Mouse (Mus musculus) embryonic fibroblast, embryonic 13.5 days (primary cell): ENCODE data around the gene Zfp697. TPM values are rescaled to one million over a fixed set of nuclear protein-coding genes. Genes with fewer than 3 reads are reported as not detected.
"Not testable (repeated sequence)": the region's sequence is repeated elsewhere in the genome, so short reads cannot be mapped to it uniquely, and the experiment has no call there.

Experiments
- H3K27ac ChIP-seq: 2 replicates; pipeline ENCODE4 v1.5.1; 2012; ENCODE audit warnings: low read length, control low read depth, inconsistent platforms; ENCODE audit not compliant: insufficient read depth
- H3K4me1 ChIP-seq: 2 replicates; pipeline ENCODE4 v1.6.1; 2011; ENCODE audit warnings: low read length; ENCODE audit not compliant: control insufficient read depth, insufficient read depth
- H3K4me3 ChIP-seq: 2 replicates; pipeline ENCODE4 v1.5.1; 2011; ENCODE audit warnings: mild to moderate bottlenecking, control low read depth, low read length; ENCODE audit not compliant: insufficient read depth
- CTCF ChIP-seq: IDR thresholded peaks from 2 replicates; pipeline ENCODE4 v1.5.1; 2011; ENCODE audit warnings: mild to moderate bottlenecking, control low read depth, low read length, moderate library complexity, borderline replicate concordance; ENCODE audit not compliant: insufficient read depth
- POLR2A ChIP-seq: IDR thresholded peaks from 2 replicates; pipeline ENCODE4 v1.6.1; 2011; ENCODE audit warnings: low read depth, mild to moderate bottlenecking, control low read depth, low read length, moderate library complexity
- polyA plus RNA-seq: library from polyadenylated mRNA; stranded (reverse); fragments of >200 nt; gene quantifications from 2 replicates; pipeline ENCODE4 v1.2.4, GENCODE M21; 2011; ENCODE audit warnings: low read depth; ENCODE audit not compliant: missing spikeins, insufficient read length

Gene Zfp697
- polyA plus RNA-seq, 1 experiment, result 7.6 TPM

DNA sequence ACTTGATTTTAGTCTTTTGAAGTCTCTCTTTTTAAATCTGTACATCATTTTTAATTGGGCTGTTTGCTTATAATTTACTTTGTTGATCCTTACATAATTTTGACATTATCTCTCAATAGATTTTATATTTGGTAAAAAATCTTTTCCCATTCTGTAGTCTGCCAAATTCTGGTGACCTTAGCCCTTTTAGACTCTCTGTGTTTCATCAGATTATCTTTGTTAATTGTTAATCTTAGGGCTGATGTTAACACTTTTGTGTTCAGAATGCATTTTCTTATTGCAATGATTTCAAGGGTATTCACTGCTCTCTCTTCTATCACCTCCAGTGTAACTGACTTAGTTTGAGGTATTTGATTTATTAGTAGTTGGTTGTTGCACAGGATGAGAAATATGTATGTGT, 338.5 kb downstream of the Zfp697 start:
- no peak for TF ChIP-seq CTCF
- TF ChIP-seq POLR2A, result no peak
- Histone ChIP-seq H3K4me3 (no peak overlapping the region), H3K27ac (no peak overlapping the region), H3K4me1 (no peaks in the 10 kb centered on the region)

- no peak for TF ChIP-seq CTCF
- TF ChIP-seq POLR2A, result no peak
Measured at GRCm38 (mm10) chr3:98724376-98724775, 342.1 kb downstream of the Zfp697 start, which contains the start of gene Hsd3b2. TSS of gene Hsd3b2 (minus strand) at chr3:98724543.

DNA sequence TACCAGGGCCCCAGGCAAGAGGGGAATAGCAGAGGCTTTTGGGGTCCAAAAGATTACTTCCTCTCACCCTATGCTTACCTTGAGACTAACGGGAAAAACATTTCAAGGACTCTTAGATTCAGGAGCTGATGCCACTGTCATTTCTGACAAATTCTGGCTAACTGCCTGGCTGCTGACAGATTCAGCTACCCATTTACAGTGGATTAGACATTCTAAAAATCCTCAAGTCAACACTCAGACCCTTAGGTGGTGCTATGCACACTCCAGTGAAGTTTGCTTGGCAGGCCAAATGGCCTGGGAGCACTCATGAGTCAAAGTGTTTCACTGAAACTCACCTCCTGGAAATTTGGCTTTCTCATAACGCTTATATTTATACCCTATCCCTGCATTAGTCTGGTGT, 344.0 kb downstream of the Zfp697 start:
- Histone ChIP-seq H3K4me3 (no peak overlapping the region), H3K4me1 (no peaks in the 10 kb centered on the region), H3K27ac (no peak overlapping the region)
- TF ChIP-seq CTCF, result no peak
- no peak for TF ChIP-seq POLR2A

More at GRCm38 (mm10) chr3:98724376-98724775, 342.1 kb downstream of the Zfp697 start, which contains the start of gene Hsd3b2:
- Histone ChIP-seq H3K4me1 (no peaks in the 10 kb centered on the region), H3K4me3 (no peak within 1 kb of the TSS), H3K27ac (no peak within 1 kb of the TSS)

DNA sequence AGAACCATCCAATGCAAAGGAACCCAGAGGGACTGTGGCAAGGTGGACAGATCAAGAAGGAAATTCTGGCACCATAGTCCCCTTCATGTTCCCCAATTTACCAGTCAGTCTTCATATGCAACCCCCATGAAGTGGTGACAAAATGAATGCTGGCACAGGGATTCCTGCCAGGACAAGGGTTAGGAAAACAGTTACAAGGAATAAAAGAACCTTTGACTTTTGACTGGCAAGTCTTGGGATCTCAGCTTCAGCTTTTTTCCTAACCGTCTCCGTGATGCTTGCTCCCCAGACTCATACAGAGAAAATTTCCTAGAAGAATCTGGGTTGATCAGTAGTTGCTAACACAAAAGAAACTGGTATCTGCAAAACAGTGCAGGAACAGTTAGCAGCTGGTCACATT, 351.5 kb downstream of the Zfp697 start:
- Histone ChIP-seq H3K27ac (no peak overlapping the region), H3K4me3 (no peak overlapping the region), H3K4me1 (no peaks in the 10 kb centered on the region)
- TF ChIP-seq POLR2A, result no peak
- TF ChIP-seq CTCF, result no peak

DNA sequence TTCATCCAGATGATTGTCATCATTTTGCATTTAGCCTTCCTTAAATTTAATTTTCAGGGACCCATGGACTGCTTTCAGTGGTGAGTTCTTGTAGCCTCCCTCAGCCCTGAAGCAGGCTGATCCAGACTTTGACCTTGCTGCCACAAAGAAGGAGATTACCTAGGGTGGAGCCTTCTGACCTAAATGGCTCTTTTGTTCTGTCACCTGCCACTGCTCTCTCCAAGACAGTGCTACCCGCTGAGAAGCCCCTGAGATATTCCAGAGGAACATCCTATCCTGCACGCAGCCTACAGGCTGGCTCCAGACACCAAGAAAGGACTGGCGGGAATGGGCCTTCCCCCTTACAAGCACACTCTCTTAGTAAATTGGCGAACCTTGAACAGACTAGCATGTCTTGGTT, 352.1 kb downstream of the Zfp697 start:
- H3K4me3 ChIP-seq, result no peak overlapping the region
- H3K4me1 ChIP-seq, result no peaks in the 10 kb centered on the region
- TF ChIP-seq POLR2A (no peak), CTCF (no peak)
- no peak overlapping the region for H3K27ac ChIP-seq

GRCm38 (mm10) chr3:98741043-98741442, 358.8 kb downstream of the Zfp697 start:
- not testable (repeated sequence) for H3K27ac ChIP-seq, H3K4me1 ChIP-seq, H3K4me3 ChIP-seq

DNA sequence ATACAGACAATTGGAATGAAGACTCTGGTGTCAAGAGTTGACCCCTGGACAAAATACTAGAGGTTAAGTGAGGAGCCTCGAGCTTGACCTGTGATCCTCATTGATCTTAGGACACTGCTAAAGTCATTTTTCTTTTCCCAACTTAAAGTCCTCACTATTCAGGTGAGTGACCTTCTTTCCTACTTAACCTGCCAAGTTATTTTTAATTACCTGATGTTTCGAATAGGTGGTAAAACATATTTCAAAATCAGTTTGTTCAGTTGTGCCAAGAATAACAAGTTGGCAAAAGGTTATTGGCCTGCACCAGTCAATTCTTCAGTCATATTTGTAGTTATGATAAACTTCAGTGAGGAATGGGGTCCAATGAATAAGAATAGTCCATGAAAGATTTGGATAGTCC, 369.9 kb downstream of the Zfp697 start:
- Histone ChIP-seq H3K27ac (no peak overlapping the region), H3K4me3 (no peak overlapping the region), H3K4me1 (no peaks in the 10 kb centered on the region)
- TF ChIP-seq CTCF, result no peak
- no peak for TF ChIP-seq POLR2A

DNA sequence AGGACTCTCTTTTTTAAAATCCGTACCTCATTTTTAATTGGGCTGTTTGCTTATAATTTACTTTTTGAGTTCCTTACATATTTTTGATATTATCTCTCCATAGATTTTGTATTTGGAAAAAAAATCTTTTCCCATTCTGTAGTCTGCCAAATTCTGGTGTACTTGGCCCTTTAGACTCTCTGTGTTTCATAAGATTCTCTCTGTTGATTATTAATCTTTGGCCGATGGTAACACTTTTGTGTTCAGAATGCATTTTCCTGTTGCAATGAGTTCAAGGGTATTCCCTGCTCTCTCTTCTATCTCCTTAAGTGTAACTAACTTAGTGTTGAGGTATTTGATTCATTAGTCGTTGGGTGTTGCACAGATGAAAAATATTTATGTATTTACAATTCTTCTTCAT, 374.6 kb downstream of the Zfp697 start:
- TF ChIP-seq CTCF (no peak), POLR2A (no peak)
- H3K4me3 ChIP-seq, result no peak overlapping the region
- no peak overlapping the region for H3K27ac ChIP-seq
- H3K4me1 ChIP-seq, result no peaks in the 10 kb centered on the region

GRCm38 (mm10) chr3:98764155-98764554, 381.9 kb downstream of the Zfp697 start:
- TF ChIP-seq CTCF (no peak), POLR2A (no peak)
- Histone ChIP-seq H3K4me3 (no peak overlapping the region), H3K27ac (no peak overlapping the region), H3K4me1 (no peaks in the 10 kb centered on the region)

GRCm38 (mm10) chr3:98780921-98781320, 398.7 kb downstream of the Zfp697 start:
- H3K4me3 ChIP-seq, result no peak overlapping the region

More at GRCm38 (mm10) chr3:98780921-98781320, 398.7 kb downstream of the Zfp697 start:
- Histone ChIP-seq H3K27ac (no peak overlapping the region), H3K4me1 (no peaks in the 10 kb centered on the region)
- TF ChIP-seq POLR2A (no peak), CTCF (no peak)
